Mouse (Mus musculus) limb, embryonic 11.5 days (tissue): Measurements from ENCODE around the gene Tnpo1. TPM values are rescaled to one million over a fixed set of nuclear protein-coding genes. Genes with fewer than 3 reads are reported as not detected.

Source experiments
- ATAC-seq: fragments of 200-750 bp; cut with Nextera tagmentation; 2 replicates; pipeline ENCODE4 v1.8.0; 2017; ENCODE audit warnings: low read depth; ENCODE audit not compliant: insufficient number of reproducible peaks, low FRiP score, low TSS enrichment
- DNase-seq: peaks from one replicate; pipeline ENCODE4 v3.0.0-alpha.2; 2015; ENCODE audit warnings: low spot score
- H3K27ac ChIP-seq: fragments of 300-500 bp; sonication (generic); replicated peaks from 2 replicates; pipeline ENCODE4 v1.5.1; 2014; ENCODE audit warnings: low read depth, mild to moderate bottlenecking, low read length
- H3K27me3 ChIP-seq: fragments of 300-500 bp; sonication (generic); 2 replicates; pipeline ENCODE4 v1.6.1; 2014; ENCODE audit warnings: mild to moderate bottlenecking, low read length, mixed read lengths; ENCODE audit not compliant: control insufficient read depth, insufficient read depth
- H3K36me3 ChIP-seq: fragments of 300-500 bp; sonication (generic); 2 replicates; pipeline ENCODE4 v1.6.1; 2014; ENCODE audit warnings: mild to moderate bottlenecking, low read length, moderate library complexity, mixed read lengths; ENCODE audit not compliant: control insufficient read depth, insufficient read depth
- H3K4me1 ChIP-seq: fragments of 300-500 bp; sonication (generic); 2 replicates; pipeline ENCODE4 v1.6.1; 2014; ENCODE audit warnings: low read length, mixed read lengths; ENCODE audit not compliant: control insufficient read depth, insufficient read depth
- H3K4me2 ChIP-seq: fragments of 300-500 bp; sonication (generic); 2 replicates; pipeline ENCODE4 v1.6.1; 2014; ENCODE audit warnings: low read depth, mild to moderate bottlenecking, moderate library complexity; ENCODE audit not compliant: severe bottlenecking
- H3K4me3 ChIP-seq: fragments of 300-500 bp; sonication (generic); 2 replicates; pipeline ENCODE4 v1.5.1; 2014; ENCODE audit warnings: low read depth, low read length
- H3K9ac ChIP-seq: fragments of 300-500 bp; sonication (generic); 2 replicates; pipeline ENCODE4 v1.6.1; 2014; ENCODE audit warnings: mild to moderate bottlenecking, low read length
- H3K9me3 ChIP-seq: fragments of 300-500 bp; sonication (generic); 2 replicates; pipeline ENCODE4 v1.6.1; 2016; ENCODE audit warnings: low read length; ENCODE audit not compliant: control insufficient read depth
- WGBS: fragments of 180-500 bp; shearing (Covaris S2); extraction: QIAGEN DNeasy Blood & Tissue Kit; methylation state at CpG from one replicate; pipeline ENCODE4 v1.1.7; 2014; 5-methylcytosine and 5-hydroxymethylcytosine counted together
- polyA plus RNA-seq: library from polyadenylated mRNA; unstranded; fragments of >200 nt; fragmentation: Nextera tagmentation; extraction: Ambion mirVana; gene quantifications from 2 replicates; pipeline ENCODE4 v1.2.1, GENCODE M21; 2014

The Tnpo1 gene
- polyA plus RNA-seq, 1 experiment from 2014 or later: 60.0 TPM

DNA sequence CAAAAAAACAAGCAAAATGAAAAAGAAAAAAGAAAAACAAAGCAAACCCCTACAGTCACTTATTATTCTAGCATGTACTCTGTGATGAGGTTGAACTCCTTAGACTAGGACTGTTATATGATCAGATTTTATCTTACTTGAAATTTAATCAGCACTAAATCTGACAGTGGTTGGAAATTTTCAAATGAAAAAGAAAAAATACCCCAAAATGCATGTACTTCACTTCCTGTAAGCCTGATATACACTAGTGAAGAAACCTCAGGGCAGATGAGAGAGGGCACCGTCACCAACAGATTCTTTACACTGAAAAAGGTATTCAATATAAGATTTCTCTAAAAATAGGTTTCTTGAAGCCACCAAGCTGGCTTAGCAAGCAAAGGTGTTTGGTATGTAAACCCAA lies 134.5 kb downstream of the Tnpo1 start:
- no peaks in the 10 kb centered on the region for H3K9me3 ChIP-seq
- no peak overlapping the region for H3K4me2 ChIP-seq
- H3K4me3 ChIP-seq: no peak overlapping the region
- H3K4me1 ChIP-seq: no peaks in the 10 kb centered on the region
- no peaks in the 10 kb centered on the region for H3K27me3 ChIP-seq
- WGBS: 93% methylated on average over 1 of the region's 1 CpGs
- no peak for ATAC-seq
- no peak overlapping the region for H3K9ac ChIP-seq
- no peaks in the 10 kb centered on the region for H3K36me3 ChIP-seq
- H3K27ac ChIP-seq: no peak overlapping the region
- no peak for DNase-seq

Other genes with a start within 250 kb of the Tnpo1 start
- not detected in 2 replicates for gene Tmem171, start 231.6 kb downstream of the Tnpo1 start, polyA plus RNA-seq
- gene Fcho2, start 110.9 kb downstream of the Tnpo1 start, polyA plus RNA-seq: 29.3 and 34.8 TPM in 2 replicates
- gene 1700024P04Rik, start 58.2 kb upstream of the Tnpo1 start, polyA plus RNA-seq: not detected in 2 replicates